8 mouse cellular contexts compared by ENCODE assay signal in the genomic region with DNA sequence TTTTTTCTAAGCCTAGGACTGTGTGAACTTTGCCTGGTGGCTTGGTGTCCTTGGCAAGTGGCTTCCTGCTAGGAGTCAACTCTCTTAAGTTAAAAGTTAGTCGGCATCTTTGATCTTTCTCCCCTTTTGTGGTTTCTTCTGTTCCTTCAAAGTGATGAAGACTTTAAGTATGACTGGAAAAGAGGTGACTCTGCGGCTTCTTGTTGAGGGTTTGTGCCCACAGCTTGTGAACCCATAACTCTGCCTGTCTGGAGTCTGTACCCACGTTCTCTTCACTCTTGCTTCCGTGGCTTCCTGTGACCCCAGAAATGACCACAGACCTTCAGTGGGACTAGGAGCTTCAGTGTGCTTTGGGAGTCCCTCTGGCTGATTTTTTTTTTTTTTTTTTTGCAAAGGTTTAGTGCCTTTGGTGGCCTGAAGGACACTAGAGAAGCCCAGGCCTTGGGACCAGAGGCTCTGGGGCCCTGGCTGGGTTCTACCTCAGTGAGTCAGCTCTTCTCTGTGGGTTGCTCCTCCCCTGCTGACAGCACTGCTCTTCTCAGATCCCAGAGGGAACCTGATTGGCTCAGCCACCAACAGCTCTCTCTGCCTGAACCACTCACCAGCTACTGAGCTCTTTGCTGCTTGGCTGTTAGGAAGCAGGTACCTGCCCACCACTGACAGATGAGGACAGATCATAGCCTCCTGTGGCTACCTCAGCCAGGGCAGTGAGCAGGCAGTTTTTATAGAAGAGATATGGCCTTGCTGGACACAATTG. TPM values are rescaled to one million over a fixed set of nuclear protein-coding genes. Genes with fewer than 3 reads are reported as not detected.
DNase-seq lines count a peak whose midpoint lies in the region; ATAC-seq and TF ChIP-seq lines count a peak whose summit lies in the region.

No protein-coding gene starts in this region.

- no peak for TF ChIP-seq EP300 in lung, postnatal 0 days (IDR thresholded peaks at IDR 0.05)

- H3K36me3 ChIP-seq in lung, postnatal 0 days (ENCODE audit: insufficient read depth, low read length): no peaks in the 10 kb centered on the region

- no peak for TF ChIP-seq CTCF in lung, postnatal 0 days (IDR thresholded peaks at IDR 0.05)
- no peak for TF ChIP-seq CTCF in left cerebral cortex, adult 2 months (IDR thresholded peaks at IDR 0.05)

- H3K9ac ChIP-seq in lung, postnatal 0 days (replicated peaks; ENCODE audit: low read depth): no peak overlapping the region

- ATAC-seq in lung, postnatal 0 days: peak; percentile 68
- ATAC-seq in activated CD4-positive, CD25-positive, alpha-beta regulatory T cell, adult 4 months: peak; percentile 68
- peak; percentile 33 to 54; a peak in 2 of 4 replicates for ATAC-seq in hematopoietic stem cell, adult 5-6 weeks (replicated peaks in 1 of 2; ENCODE audit: insufficient read depth in 1 of 2, low FRiP score in 2 of 2, low TSS enrichment in 1 of 2, low read depth in 1 of 2, poor library complexity in 2 of 2, severe bottlenecking in 2 of 2)

- 78% methylated on average over 4 of the region's 4 CpGs for WGBS in lung, postnatal 0 days

- no peak overlapping the region for H3K4me3 ChIP-seq in lung, postnatal 0 days (ENCODE audit: low read depth, low read length)
- H3K4me3 ChIP-seq in left cerebral cortex, adult 2 months: no peak overlapping the region

- peak; percentile 59 for DNase-seq in lung, postnatal 0 days (ENCODE audit: low spot score)
- DNase-seq in lung, postnatal 14 days: no peak
- DNase-seq in skeletal muscle tissue, adult 2 months (ENCODE audit: low read depth, low spot score): peak; percentile 41
- DNase-seq in cerebellum, adult 8-10 months: no peak
- no peak for DNase-seq in left cerebral cortex, adult 2 months (ENCODE audit: extremely low spot score in 1 of 2, low spot score in 2 of 2)
- DNase-seq in cerebellum, postnatal 36 days: no peak

- H3K27ac ChIP-seq in lung, postnatal 0 days (ENCODE audit: low read length): no peak overlapping the region
- no peak overlapping the region for H3K27ac ChIP-seq in left cerebral cortex, adult 2 months

- no peaks in the 10 kb centered on the region for H3K27me3 ChIP-seq in lung, postnatal 0 days (replicated peaks; ENCODE audit: insufficient read depth, low read length)

- H3K4me1 ChIP-seq in lung, postnatal 0 days (ENCODE audit: insufficient read depth, low read depth, low read length): peaks cover 4% of the 10 kb centered on the region; the same call in 1 of the 2 replicates

- no peaks in the 10 kb centered on the region for H3K9me3 ChIP-seq in lung, postnatal 0 days (ENCODE audit: low read length)

- intact Hi-C loops in left cerebral cortex, adult 2 months (cut with DNase I): no loop called here

- H3K4me2 ChIP-seq in lung, postnatal 0 days (replicated peaks; ENCODE audit: low read depth, low read length): no peak overlapping the region

RNA-seq across cellular contexts. Expression of a gene that starts 17.2 kb away (rescaled TPM):
- polyA plus RNA-seq in lung, postnatal 0 days (2015; fragmentation: Nextera tagmentation; extraction: Ambion mirVana): 13.5 and 13.6 TPM in 2 replicates
- 100 to 1,000 TPM; 125 to 127 TPM for polyA plus RNA-seq in activated CD4-positive, CD25-positive, alpha-beta regulatory T cell, adult 4 months (2017; shearing (Covaris generic))
- 113 and 132 TPM in 2 replicates for total RNA-seq in hematopoietic stem cell, adult 5-6 weeks (2017)
- total RNA-seq in left cerebral cortex, adult 2 months (2021): 10 to 100 TPM; 16.7 to 20.1 TPM

Comparison
In these comparisons a context has a peak if more than half of its experiments do, and no peak if none do; other contexts are left out.
1. DNase-seq: peak in lung, postnatal 0 days (single experiment) and skeletal muscle tissue, adult 2 months (single experiment); none in lung, postnatal 14 days (single experiment), cerebellum, adult 8-10 months (single experiment), left cerebral cortex, adult 2 months (0 of 2) and cerebellum, postnatal 36 days (0 of 2).
2. Peak in every context shown above with its lines, with median percentiles within 50 percentile points of each other: ATAC-seq.